Mouse (Mus musculus): ENCODE data around the gene Ugt1a9.
"Not testable (repeated sequence)": the region's sequence is repeated elsewhere in the genome, so short reads cannot be mapped to it uniquely, and the experiment has no call there.

DNA sequence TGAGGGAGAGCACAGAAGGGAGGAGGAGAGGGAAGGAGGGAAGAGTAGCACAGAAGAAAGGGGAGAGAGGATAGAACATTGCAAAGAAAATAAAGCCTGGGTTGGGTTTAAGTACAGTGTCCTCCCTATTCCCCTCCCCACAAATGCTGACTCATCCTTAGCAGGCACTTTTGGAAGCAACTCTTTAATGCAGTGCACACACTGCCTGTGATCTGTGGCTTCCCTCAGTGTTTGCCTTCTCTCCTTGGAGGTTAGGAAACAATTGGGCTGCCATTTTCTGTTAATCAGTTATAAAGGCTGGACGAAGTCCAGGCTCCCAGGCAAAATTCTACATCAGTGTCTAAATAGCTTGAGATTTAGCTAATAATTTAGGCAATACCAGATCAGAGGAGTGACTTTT is 69.9 kb downstream of the Ugt1a9 start:
- TF ChIP-seq CTCF (IDR thresholded peaks at IDR 0.05; ENCODE audit: extremely low read depth, insufficient read depth, insufficient read length, insufficient replicate concordance); POLR2A (IDR thresholded peaks at IDR 0.05; ENCODE audit: low read depth, low read length): not testable (repeated sequence)
